Mouse (Mus musculus): ENCODE results near the gene Slc10a6.

DNA sequence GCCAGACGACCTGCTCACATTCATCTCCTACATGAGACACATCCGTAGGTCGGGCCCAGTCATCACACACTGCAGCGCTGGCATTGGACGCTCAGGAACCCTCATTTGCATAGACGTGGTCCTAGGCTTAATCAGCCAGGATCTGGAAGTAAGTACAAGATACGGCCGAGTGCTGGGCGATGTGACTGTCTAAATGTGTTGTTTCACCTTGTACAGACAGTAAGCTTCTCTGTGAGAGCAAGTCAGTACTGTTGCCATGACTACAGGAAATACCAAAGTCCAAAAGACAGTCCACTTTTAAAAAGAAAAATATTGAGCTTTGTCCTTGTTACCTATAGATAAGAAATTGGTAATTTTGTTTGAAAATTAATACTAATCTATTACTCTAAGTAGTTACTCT, 35.6 kb downstream of the Slc10a6 start:
- TF ChIP-seq GATA1 (IDR thresholded peaks at IDR 0.05; ENCODE audit: low read length) = no peak
- TF ChIP-seq TAL1 (IDR thresholded peaks at IDR 0.05; ENCODE audit: low read length) = no peak
